Mouse (Mus musculus) T-helper 1 cell (primary cell): Measurements from ENCODE around the gene Matn4.

ENCODE experiments used
- in situ Hi-C: fragments of 300-600 bp; cut with MboI, MseI; formaldehyde crosslinking; loops from one replicate; pipeline ENCODE4 v1.15.1; 2025; ENCODE audit warnings: high pct_unique_total_duplicates

Gene Matn4

DNA sequence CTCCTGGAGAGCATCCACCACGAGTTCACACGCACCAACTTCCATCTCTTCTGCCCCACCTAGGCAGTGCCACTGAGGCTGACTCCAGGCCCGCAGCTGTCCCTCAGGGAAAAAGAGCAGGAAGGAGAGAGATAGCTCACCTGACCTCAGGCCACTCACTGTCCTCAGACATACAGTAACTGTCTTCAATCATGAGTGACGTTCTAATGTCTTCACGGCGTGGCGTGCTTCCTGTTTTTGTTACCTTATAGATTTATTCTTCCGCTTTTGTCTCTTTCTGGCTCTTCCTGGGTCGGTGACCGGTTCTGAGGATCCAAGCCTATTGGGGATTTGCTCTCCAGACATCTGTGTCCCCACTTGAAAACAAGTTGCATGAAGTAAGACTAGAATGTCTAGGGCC is 9.6 kb upstream of the Matn4 start:
- in situ Hi-C loops, result no loop called here

DNA sequence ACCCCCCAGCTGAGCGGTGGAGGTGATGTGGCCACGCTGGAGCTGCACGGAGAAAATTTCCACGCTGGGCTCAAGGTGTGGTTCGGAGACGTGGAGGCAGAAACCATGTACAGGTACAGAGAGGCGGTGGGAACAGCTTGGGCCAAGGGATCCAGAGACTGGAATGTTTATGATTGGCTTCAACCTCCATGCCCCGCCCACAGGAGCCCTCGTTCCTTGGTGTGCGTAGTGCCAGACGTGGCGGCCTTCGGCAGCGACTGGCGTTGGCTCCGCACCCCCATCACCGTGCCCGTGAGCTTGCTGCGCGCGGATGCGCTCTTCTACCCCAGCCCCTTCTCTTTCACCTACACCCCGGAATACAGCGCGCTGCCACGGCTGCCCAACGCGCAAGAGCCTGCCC is 9.2 kb upstream of the Matn4 start:
- in situ Hi-C loops, result no loop called here

- in situ Hi-C loops, result no loop called here
Measured at GRCm38 (mm10) chr2:164407708-164408107, 2.7 kb upstream of the Matn4 start.

GRCm38 (mm10) chr2:164405519-164405918 is 559 bp upstream of the Matn4 start:
- in situ Hi-C loops, result no loop called here

DNA sequence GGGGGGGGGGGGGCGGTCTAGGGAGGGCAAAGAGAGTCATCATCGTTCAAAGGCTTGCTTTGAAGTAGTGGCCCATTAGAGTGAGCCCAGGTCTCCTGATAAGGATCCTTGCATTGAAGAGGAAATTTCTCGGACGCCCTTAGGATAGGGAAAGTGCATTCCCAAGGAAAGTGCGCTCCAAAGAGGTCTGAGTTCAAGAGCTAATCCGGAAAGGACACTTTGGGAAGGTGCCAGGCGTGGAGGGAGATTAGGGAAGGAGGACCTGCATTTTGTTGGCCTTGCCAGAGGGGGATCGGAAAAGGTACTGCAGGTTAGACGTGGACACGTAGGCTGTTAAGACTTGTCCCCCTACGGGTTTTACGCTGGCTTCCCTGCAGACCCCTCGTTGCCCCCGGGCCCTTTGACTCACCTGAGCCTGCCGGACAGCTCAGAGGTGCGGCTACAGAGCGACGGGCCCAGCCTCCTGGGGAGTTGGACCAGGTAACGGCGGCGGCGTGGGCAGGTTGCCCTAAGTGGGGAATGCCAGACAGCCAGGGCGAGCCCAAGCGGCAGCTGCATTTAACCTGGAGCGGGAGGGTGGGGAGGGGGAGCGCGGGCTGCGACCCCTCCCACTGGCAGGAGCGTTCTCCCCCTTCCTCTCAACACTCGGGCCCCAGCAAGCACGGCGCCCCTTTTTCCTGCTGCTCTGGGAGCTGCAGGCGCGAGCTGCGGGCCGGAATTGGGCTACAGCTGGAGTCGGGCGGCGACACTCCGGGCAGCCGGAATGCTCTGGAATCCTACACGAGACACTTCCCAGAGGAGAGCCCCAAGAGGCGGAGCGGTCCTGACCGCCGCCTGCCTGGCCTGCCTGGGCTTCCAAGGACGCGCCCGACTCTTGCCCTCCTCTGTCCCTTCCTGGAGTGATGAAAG is 624 bp downstream of the Matn4 start:
- in situ Hi-C loops, result no loop called here

DNA sequence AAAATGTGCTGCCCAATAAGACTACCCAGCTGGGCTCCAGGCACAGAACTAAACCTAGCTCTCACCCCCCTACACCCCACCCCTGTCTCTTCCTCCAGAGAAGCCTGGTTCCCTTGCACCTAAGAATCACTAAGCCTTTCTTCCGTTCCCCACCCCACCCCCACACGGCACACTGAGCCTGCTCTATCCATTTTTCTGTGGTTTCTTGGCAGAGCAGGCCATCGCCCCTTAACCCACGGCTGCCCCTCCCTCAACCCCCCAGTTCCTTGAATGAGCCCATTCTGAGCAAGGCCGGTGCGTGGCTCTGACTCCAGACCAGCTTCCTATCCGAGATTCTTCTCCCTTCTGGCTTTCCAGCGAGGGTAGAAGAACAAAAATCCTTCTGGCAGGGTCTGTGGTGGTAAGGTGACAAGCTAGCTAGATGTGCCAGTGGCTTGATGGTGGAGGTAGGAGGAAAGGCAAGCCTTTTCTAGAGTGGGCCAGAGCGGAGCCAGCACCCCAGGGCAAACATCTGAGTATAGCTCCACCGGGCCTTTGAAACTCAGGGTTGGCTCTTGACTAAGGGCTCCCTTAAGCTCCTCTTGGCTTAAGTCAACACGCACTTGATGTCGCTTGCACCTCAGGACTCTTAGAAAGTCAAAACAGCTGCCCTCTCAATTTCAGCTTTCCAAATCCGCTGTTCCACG is 1.4 kb downstream of the Matn4 start:
- in situ Hi-C loops, result no loop called here

DNA sequence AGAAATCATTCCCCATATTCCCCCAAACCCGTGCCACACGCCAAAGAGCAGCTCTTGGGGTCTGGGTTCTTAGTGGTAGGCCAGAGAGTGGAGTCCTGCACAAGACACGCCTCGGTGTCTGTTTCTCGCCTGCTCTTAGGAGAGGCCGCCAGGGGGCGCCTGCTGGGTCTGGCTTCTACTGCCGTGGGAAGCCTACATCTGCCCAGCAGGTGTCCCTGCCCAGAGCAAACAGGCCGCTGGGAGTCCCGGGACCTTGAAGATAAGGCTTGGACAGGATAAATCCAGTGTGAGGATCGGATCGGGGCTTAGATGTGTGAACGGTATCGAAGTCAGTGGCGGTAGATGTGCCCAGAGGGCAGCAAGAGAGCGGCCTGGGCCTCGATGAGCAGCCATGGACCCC is 2.1 kb downstream of the Matn4 start, which contains the start of gene Rbpjl:
Rbpjl (plus strand) TSS at position 236 of the 400 bp plus-strand sequence.
- in situ Hi-C loops, result no loop called here

DNA sequence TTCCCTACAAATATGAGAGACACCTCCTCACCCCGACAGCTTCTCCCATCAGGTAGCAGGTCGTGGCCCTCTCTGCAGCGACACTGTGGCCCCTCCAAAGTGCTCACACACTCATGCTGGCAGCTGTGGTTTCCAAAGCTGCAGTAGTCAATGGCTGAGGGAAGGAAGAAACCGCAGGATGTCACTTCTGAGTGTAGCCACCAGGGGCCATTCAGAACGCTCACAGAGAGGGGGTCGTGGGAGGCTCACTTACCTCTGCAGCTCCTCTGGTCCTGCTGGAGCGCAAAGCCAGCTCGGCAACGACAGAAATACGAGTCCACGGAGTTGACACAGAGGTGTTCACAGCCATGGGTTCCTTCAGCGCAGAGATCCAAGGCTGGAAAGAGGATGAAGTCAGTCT is 8.0 kb downstream of the Matn4 start:
- in situ Hi-C loops, result no loop called here

DNA sequence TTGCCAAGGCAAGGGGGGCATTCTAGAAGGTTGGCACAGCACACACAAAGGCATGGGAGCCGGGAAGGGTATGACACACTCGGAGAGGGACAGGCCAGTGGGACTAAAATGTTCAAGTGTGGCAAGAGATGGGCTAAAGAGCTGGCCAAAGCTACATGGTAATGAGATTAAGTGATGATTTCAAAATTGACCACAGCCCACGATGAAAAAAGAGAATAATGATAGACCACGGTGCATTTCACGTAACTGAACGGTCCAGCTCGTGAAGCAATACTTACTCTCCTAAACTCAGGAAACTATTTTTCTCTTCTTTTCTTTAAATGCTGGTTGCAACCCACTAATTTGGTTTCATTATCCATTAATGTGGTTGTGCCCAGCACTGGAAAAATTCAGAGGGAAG is 8.9 kb downstream of the Matn4 start:
- in situ Hi-C loops, result no loop called here

- in situ Hi-C loops, result no loop called here
Measured at GRCm38 (mm10) chr2:164393126-164393525, 11.8 kb downstream of the Matn4 start.

DNA sequence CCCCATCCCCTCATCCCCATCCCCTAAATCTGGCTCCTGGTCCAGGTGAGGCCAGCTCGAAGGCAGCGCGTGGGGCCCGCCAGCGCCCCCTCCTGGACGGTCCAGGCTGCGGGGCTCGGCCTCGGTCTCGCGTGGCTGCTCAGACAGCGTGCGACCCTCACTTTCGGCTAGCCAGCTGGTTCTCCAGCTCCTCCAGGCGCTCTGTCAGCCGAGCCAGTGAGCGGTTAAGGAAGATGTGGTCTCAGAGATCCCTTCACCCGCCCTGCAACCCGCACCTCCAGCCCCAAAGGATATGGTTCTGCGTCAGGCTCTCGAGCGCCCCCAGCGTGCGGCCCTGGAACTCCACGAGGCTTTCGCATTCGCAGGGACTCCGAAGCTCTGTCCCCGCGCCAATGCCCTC is 15.5 kb downstream of the Matn4 start:
- in situ Hi-C loops, result no loop called here

- in situ Hi-C loops, result no loop called here
Measured at GRCm38 (mm10) chr2:164389020-164389419, 15.9 kb downstream of the Matn4 start, which contains the start of gene Slpi. Gene Slpi, minus strand, starts transcription at chr2:164389095.

DNA sequence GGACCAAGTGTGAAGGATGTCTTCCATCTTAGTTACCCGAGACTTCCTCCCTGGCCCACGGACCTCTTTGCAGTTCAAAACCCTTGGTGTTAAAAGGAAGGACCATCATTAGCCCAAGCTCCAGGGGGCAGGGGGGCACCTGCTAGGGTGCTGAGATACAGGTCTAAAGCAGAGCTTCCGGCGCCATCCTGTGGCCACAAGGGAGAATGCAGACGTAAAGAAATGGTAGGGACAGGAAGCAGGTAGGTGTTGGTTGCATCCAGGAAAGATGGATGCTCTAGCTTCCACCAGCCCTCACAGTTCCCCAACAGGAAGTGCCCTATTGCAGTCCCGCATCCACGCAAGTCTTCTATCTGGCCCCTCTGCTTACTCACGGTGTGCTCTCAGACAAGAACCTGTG is 18.0 kb downstream of the Matn4 start:
- in situ Hi-C loops, result no loop called here

DNA sequence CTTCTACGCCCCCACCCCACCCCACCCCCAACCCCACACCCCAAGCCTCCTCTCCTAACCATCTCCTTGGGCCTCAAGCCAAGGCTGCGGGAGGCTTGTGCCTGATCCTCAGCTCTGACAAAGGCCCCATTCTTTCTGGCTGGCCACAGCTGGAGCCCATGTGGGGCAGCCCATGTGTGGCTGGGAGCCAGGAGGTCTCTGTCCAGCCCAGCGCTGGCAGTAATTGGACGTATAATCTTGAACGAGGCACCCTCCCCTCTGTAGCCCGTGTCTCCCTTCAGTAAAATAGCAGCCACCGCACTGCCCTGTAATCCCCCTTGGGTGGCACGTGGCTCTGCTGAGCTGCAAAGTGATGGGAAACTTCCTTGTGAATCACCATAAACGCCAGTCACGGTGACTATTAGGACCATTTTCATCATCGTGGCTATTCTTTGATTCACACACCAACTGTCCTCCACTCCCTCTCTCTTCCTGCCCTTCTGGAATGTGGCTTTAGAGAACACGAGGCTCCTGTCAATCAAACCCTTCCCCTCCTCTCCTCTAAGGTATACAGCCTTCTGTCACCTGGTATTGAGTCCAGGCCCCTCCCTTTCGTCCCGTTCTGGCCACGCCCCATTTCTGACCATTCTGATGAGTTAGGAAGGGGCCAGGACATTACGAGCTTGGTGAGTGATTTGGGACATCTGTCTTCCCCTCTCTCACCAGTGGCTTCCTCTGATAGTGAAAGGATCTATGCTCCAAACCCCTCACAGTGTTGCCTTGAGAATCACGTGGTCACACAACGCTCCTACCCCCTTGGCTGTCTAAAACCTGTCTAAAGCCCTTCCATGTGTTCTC is 18.8 kb downstream of the Matn4 start:
- in situ Hi-C loops, result no loop called here

DNA sequence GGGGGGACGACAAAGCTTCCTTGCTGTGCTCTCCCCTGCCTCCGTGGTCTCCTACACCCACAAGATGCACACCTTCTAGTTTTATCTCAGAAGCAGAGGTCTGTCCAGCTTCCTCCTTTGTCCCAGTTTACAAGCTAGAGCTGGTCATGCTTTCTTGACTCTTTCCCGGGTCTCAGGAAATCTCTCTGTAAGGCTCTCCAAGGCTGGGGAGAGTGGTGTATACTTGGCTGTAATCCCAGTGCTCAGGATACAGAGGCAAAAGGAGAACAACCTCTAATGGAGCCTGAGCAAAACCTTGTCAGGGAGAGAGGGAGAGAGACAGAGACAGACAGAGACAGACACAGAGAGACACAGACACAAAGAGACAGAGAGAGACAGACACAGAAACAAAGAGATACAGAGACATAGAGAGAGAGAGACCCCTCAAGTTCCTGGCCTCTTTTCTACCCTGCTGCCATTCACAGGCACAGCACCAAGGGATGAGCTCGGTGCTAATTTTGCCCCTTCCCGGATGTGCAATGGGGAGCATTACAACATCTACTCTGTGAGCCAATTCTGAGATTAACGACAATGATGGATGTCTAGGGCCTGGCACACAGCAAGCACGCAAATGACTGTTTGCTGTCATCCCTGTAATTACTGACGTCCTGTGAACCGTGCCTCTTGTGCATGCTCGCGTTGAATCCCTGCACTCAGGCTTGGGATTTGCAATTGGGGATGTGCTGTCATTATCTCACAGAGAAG is 21.1 kb downstream of the Matn4 start:
- in situ Hi-C loops, result no loop called here

DNA sequence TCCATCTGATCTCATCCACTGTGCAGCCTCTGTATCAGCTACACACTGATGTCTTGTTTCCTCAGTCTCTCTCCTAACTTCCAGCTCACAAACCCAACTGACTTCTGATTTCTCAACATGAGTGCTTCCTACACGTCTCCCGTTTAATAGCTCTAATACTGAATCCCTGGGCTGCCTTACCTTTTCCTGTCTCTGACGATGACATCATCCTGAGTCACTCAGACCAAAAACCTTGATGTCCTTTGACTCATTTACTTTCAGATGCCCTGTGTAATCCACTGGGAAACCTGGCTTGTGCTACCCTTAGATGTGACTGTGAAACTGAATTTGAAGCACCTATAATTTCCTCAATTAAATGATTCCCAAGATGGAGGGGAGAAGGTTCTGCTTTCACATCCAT is 22.0 kb downstream of the Matn4 start:
- in situ Hi-C loops, result no loop called here

GRCm38 (mm10) chr2:164381726-164382125 is 23.2 kb downstream of the Matn4 start:
- in situ Hi-C loops, result no loop called here

DNA sequence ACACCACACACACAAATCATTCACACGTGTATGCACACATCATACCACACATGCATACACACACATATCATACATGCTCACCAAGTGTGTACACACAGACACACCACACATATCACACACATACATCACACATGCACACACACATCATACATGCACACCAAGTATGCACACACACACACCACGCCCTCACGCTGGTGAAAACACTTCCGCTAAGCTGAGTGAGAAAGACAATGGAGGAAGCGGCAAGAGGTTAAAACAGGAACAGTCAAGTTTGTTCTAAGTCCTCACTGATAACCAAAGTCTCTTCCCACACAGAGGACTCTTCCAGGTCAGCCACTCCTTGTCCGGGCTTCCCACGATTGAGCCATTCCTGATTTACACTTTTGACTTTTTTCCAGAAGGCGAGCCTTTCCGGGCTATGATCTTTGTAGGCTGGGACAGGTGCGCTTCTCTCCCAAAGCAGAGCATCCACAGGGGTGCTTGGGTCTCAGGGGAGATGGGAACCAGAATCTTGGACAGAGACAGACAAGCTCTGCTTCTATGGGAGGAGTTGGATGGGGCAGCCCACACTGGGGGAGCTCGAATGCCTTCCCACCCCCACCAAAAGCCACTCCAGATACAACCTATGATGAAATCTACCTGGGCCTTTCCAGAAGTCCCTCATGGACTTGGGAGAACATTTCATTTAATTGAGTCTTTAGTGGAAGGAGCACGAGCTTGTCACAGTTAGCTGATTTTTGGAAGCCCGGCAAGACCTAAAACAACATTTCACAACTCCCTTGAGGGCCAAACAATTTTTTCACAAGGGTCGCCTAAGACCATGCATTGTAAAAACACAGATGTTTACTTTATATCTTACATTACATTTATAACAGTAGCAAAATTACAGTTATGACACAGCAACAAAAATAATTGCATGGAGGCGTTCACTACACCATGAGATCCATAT is 27.2 kb downstream of the Matn4 start:
- in situ Hi-C loops, result no loop called here

- in situ Hi-C loops, result no loop called here
Measured at GRCm38 (mm10) chr2:164373187-164373586, 31.8 kb downstream of the Matn4 start.

DNA sequence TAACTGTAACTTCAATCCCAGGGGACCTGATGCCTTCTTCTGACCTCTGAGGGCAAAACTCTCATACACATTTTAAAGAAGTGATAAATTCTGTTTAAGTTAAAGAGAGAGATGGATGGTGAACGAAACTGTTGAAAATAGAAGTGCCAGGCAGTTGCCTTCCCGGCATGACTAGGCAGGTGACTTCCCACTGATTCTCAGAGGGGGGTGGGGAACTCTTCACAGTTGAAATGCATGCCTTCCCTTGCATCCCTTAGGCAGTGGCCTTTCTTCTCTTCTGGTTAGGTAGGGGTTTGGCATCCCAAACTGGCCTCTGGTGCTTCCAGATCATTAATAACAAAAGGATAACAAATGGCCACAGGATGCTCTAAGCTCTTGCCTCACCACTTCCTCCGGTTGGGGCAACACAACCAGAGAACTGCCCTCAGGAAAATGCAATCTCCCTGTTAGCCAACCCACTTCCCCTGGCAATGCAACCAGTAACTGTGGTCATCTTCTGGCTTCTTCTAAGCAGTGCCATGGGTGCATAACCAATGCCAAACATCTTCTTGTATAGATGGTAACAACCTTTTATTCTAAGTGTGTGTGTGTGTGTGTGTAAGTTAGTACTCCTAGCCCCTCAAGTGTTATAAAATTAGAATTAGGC is 32.4 kb downstream of the Matn4 start:
- in situ Hi-C loops, result no loop called here
